Mouse (Mus musculus) urinary bladder, postnatal 4 days (tissue): Measurements from ENCODE around the gene Maea.

Experiments used
- DNase-seq, 2 experiments: peaks; one replicate each; pipeline ENCODE4 v3.0.0; 2021 to 2022; ENCODE audit warnings: low spot score in 2 of 2

The Maea gene

GRCm38 (mm10) chr5:33357494-33357893, 22.2 kb downstream of the Maea start:
- no peak for DNase-seq

GRCm38 (mm10) chr5:33358467-33358866, 23.2 kb downstream of the Maea start:
- DNase-seq = no peak

GRCm38 (mm10) chr5:33363263-33363662, 28.0 kb downstream of the Maea start:
- no peak for DNase-seq

- DNase-seq = no peak
These were observed 33.3 kb downstream of the Maea start for GRCm38 (mm10) chr5:33368651-33369050.

GRCm38 (mm10) chr5:33371137-33371536, 35.8 kb downstream of the Maea start:
- no peak for DNase-seq

- DNase-seq = no peak
These were observed 36.4 kb downstream of the Maea start for GRCm38 (mm10) chr5:33371668-33372067.

- no peak for DNase-seq
These were observed 37.2 kb downstream of the Maea start for GRCm38 (mm10) chr5:33372331-33373038.

- DNase-seq = no peak
These were observed 41.9 kb downstream of the Maea start for GRCm38 (mm10) chr5:33377176-33377575.

- peak in 1 of 2 experiments; percentile 29 for DNase-seq
These were observed 42.5 kb downstream of the Maea start for GRCm38 (mm10) chr5:33377801-33378301.

- DNase-seq = peak; percentile 98 to 99
These were observed 43.1 kb downstream of the Maea start, which contains the start of gene Uvssa for GRCm38 (mm10) chr5:33378302-33378854. Uvssa (plus strand) TSS chr5:33378549.

GRCm38 (mm10) chr5:33387550-33387949, 52.2 kb downstream of the Maea start:
- DNase-seq = no peak

- peak; percentile 60 to 72 for DNase-seq
These were observed 58.5 kb downstream of the Maea start for GRCm38 (mm10) chr5:33393803-33394202.

GRCm38 (mm10) chr5:33395693-33396092, 60.4 kb downstream of the Maea start:
- DNase-seq = no peak

GRCm38 (mm10) chr5:33396828-33397227, 61.5 kb downstream of the Maea start:
- no peak for DNase-seq

- DNase-seq = no peak
These were observed 65.5 kb downstream of the Maea start for GRCm38 (mm10) chr5:33400819-33401218.

GRCm38 (mm10) chr5:33420313-33420712, 85.0 kb downstream of the Maea start:
- DNase-seq = no peak
